Mouse (Mus musculus): ENCODE results near the gene Zscan4-ps3.
"Not testable (repeated sequence)": the region's sequence is repeated elsewhere in the genome, so short reads cannot be mapped to it uniquely, and the experiment has no call there.

Gene Zscan4-ps3

DNA sequence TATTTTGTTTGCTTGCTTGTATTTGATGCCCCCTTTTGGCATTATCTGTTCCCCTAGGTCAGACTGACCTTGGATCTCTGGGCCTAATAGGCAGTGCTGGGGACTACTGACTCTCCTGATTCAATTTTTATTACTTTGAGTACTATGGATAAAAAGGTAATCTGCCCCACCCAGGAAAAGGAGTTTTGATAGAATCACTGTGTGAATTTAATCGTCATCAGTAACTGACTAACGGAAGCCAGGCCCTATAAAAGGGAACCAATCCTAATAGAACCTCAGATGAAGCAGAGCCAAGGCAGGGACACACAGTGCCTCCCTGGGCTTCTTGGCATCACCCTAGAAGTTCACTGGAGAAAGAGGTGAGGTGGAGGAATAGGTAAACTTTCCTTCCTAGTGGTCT is at the start of gene Zscan4-ps3:
Gene Zscan4-ps3, plus strand, starts transcription at position 301 of the 400 bp plus-strand sequence.
- DNase-seq, result not testable (repeated sequence)

DNA sequence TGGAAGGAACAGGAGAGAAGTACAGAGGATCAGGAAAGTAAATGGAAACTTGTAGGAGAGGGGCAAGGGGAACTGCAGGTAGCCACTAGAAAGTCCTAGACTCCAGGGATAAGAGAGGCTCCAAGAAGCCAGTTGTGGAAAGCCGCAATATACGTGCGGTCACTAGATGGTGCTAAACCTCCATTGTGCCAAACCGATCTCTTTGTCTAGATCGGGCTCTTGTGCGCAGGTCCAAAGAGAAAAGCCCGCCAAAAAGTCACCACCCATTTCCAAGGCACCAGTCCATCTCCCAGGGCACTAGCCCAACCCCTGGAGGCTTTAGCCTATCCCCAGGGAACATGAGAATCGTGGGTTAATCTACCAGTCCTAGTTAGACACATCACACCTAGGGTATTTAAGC is 8.0 kb downstream of the Zscan4-ps3 start:
- DNase-seq, result not testable (repeated sequence)

All from right cerebral cortex, postnatal 14 days (tissue).